Mouse (Mus musculus) ES-Bruce4 (cell line): ENCODE results near the gene Fam71f1.

ENCODE experiments used
- CTCF ChIP-seq: IDR thresholded peaks from one replicate; pipeline ENCODE4 v1.8.1; 2011; ENCODE audit warnings: low read depth, low read length
- POLR2A ChIP-seq: IDR thresholded peaks from one replicate; pipeline ENCODE4 v1.8.1; 2011; ENCODE audit warnings: low read length; ENCODE audit not compliant: insufficient read depth

GRCm38 (mm10) chr6:29278513-29279267, 40.2 kb upstream of the Fam71f1 start:
- TF ChIP-seq POLR2A (no peak), CTCF (peak; percentile 58)
